Mouse (Mus musculus) testis, postnatal 10 days (tissue): Measurements from ENCODE around the gene Sdsl.

Experiments
- DNase-seq: peaks from one replicate; pipeline ENCODE4 v3.0.0; 2021; ENCODE audit warnings: low spot score

Sdsl gene

GRCm38 (mm10) chr5:120495064-120495702 lies 22.6 kb upstream of the Sdsl start:
- DNase-seq = no peak

- no peak for DNase-seq
Observed at GRCm38 (mm10) chr5:120493873-120494395, 21.3 kb upstream of the Sdsl start.

- DNase-seq = no peak
Observed at GRCm38 (mm10) chr5:120493440-120493839, 20.8 kb upstream of the Sdsl start.

- DNase-seq = peak; percentile 94
Observed at GRCm38 (mm10) chr5:120492437-120492836, 19.8 kb upstream of the Sdsl start.

DNA sequence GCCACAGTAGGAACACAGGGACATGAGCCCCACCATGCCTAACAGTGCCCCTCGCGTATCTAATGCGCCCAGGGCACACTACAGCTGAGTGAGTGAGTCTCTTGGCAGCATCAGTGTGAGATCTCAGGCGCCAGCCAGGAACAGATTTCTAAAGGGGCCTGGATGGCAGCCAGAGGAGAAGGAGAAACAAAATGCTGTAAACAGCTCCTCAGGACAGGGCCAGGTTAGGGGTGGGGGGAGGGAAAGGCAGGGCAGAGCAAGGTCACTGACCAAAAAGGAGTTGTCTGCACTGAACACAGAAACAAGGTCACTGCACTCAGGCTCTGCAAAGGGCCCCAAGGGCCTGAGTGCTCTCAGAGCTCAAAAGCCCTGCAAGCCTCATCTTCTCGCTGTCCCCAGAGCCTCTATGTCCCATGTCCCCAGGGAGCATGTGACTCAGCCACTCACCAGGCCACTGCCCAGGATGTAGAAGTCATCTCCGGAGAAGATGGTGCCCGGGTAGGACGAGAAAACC lies 18.1 kb upstream of the Sdsl start:
- DNase-seq = peak; percentile 77

DNA sequence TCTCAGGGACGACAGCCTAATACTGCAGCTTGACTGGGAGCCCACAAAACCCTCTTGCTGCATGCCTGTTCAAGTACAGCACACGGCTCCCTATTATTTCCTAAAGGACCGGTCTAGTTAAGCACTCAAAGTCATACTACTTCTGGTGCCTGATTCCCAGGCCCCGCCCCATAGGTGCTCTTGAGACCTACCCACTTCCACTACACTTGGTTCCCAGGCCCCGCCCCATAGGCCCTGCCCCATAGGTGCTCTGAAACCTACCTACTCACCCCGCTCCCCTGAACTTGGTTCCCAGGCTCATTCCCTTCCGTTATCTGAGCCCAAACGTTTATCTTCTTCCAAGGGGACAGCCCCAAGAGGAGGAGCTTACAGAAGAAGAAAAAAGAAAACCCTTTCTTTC lies 15.2 kb upstream of the Sdsl start:
- no peak for DNase-seq

- DNase-seq = peak; percentile 67
Observed at GRCm38 (mm10) chr5:120483399-120483798, 10.8 kb upstream of the Sdsl start.

DNA sequence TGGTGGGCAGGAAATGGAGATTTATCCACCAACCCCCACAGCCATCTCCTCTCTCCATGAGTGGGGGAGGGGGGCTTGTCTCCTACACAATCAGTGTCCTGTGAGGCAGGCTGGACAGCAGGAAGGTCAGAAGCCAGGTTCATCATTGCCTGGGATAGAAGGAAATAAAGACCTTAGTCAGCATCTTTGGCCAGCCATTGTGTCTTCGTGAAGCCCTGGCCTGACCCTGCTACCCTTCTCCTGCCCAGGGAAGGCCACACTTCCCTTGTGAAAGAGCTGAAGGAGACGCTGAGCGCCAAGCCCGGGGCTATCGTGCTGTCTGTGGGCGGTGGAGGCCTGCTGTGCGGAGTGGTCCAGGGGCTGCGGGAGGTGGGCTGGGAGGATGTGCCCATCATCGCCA lies 8.6 kb upstream of the Sdsl start:
- DNase-seq = no peak

- DNase-seq = no peak
Observed at GRCm38 (mm10) chr5:120479538-120479937, 6.9 kb upstream of the Sdsl start.

DNA sequence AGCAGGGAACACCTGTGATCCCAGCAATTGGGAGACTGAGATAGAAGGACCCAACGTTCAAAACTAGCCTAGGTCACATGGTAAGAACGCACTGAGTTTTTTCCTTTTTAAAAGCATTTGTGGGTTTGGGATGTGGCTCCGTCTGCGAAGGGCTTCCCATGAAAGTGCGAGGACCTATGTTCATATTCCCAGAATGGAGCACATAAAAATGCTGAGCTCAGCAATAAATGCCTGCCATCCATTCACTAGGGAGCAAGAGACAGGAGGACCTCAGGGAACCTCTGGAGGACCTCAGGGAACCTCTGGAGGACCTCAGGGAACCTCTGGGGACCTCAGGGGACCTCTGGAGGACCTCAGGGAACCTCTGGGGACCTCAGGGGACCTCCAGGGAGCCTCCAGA lies 5.4 kb upstream of the Sdsl start:
- no peak for DNase-seq

GRCm38 (mm10) chr5:120476296-120476695 lies 3.7 kb upstream of the Sdsl start, which contains the start of gene Sds:
Sds (plus strand) TSS chr5:120476526.
- DNase-seq = peak; percentile 66

- DNase-seq = no peak
Observed at GRCm38 (mm10) chr5:120475861-120476260, 3.3 kb upstream of the Sdsl start.

DNA sequence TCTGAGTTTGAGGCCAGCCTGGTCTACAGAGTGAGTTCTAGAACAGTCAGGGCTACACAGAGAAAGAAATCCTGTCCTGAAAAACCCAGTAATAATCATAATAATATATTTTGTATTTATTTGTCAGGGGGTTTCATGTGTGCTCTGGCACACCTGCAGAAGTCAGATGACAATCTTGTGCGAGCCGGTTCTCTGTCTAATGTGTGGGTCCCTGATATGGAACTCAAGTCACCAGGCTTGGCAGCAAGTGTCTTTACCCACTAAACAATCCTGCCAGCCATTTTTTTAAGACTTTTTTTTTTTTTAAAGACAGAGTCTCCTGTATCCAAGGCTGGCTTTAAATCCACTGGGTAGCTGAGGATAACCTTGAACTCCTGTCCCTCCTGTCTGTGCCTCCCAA lies 751 bp upstream of the Sdsl start:
- no peak for DNase-seq

- no peak for DNase-seq
Observed at GRCm38 (mm10) chr5:120471538-120471937, 1.1 kb downstream of the Sdsl start.

- no peak for DNase-seq
Observed at GRCm38 (mm10) chr5:120468830-120469229, 3.8 kb downstream of the Sdsl start.

DNA sequence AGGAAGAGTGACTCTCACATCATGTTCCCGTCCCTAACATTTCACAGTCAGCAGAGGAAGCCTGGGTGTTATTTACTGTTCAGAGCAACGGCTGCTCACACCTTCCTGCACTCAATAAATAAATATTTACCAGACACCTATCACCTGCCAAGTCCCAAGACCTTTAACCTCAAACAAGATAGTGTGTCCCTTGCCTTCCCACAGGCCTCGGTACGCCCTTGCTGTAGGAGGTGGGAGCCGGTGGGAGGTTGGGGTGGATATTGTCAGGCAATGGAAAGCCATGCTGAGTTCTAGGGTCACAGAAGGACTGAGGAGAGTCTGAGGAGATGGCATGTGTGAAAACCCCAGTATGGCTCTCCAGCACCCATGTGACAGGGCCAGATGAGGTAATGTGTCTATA lies 4.3 kb downstream of the Sdsl start:
- DNase-seq = no peak

- DNase-seq = peak; percentile 63
Observed at GRCm38 (mm10) chr5:120467026-120467425, 5.6 kb downstream of the Sdsl start.

DNA sequence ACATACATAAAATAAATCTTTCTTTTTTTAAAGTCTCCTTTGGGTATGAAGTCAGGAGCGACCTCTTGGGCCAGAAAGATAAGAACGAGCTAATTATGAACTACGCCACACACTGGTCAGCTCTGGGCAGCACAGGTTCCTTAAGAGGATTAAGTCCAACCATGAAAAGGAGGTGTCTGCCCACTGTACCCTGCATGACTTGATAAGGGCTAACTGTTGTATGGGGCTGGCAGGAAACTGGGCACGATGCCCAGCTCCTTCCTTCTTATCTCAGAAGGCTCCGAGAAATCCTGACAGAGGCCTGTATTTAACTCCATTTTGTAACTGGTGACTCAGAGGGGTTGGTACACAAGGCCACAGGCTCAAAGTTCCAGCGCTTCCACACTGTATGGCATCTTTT lies 6.8 kb downstream of the Sdsl start:
- DNase-seq = peak; percentile 84

GRCm38 (mm10) chr5:120465062-120465461 lies 7.5 kb downstream of the Sdsl start:
- DNase-seq = peak; percentile 84

DNA sequence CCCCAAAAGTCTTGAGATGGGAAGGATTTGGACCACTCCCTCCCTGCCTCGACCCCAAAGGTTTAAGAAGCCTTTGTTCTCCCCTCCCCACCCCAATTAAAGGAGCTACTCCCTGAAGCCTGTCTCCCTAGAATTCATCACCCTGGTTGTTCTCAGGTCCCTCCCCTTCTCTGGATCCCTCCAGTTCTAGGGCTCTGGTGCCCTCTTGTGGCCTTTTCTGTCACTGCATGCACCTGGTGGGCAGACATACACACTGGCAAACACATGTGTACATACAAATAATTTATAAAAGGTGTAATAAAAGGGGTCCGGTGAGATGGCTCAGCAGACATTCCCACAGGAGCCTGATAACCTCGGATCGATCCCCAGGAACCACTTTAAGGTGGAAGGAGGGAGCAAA lies 8.3 kb downstream of the Sdsl start:
- DNase-seq = peak; percentile 72

- DNase-seq = peak; percentile 43
Observed at GRCm38 (mm10) chr5:120461902-120462301, 10.7 kb downstream of the Sdsl start.

DNA sequence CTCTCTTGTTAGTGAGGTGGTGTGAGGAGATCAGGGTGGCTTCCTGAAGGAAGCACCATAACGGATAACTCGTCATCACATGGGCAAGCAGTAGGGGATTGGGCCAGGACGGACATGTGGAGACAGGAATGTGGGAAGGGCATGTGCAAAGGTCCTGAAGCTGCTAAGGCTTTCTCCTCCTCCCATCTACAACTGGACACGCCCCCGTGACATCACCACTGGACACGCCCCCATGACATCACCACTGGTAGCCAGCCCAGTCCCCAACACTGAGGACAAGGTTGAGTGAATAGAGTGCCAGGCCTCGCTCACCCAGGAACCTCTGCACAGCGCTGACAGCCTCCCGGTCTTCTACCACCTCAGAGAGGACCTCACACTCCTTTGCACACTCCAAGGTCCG lies 13.5 kb downstream of the Sdsl start:
- peak; percentile 65 for DNase-seq

GRCm38 (mm10) chr5:120457628-120458027 lies 15.0 kb downstream of the Sdsl start:
- DNase-seq = peak; percentile 86
